21 mouse cellular contexts compared by ENCODE assay signal in the genomic region with DNA sequence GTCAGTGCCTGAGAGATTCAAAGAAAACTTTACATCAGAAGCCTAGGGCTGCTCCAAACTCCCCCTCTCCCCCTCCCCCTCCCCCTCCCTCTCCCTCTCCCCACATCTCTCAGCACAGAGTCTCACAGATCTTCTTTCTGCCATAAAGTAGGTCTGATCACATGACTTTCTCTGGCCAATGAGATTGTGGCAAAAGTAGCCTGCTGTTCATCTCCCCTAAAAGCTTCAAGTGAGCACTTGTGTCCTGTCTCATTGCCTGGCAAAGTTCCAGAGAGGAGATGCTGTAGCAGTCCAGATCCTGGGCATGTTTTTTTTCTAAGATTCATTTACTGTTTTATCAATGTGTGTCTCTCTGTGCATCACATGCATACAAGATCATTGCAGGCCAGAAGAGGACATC.
DNase-seq lines count a peak whose midpoint lies in the region; ATAC-seq and TF ChIP-seq lines count a peak whose summit lies in the region.
"Had no signal": no experiment of that assay in that cellular context is flagged by ENCODE, and none has a peak within 500 bp of the region (broad histone marks: within the 10 kb centered on the region; RNA-seq: fewer than 3 reads in every experiment).

No protein-coding gene starts in this region.

- no peak overlapping the region for H3K27ac ChIP-seq in heart, embryonic 12.5 days (ENCODE audit: poor library complexity, severe bottlenecking)
- no peak overlapping the region for H3K27ac ChIP-seq in heart, embryonic 11.5 days (ENCODE audit: low read depth, low read length)
- no peak overlapping the region for H3K27ac ChIP-seq in stomach, embryonic 14.5 days (ENCODE audit: low read length)
- no peak overlapping the region for H3K27ac ChIP-seq in stomach, postnatal 0 days (replicated peaks)
- H3K27ac ChIP-seq in embryonic facial prominence, embryonic 10.5 days (replicated peaks): no peak overlapping the region; the same call in 1 of the 2 replicates
- H3K27ac ChIP-seq: hindbrain, embryonic 10.5 days; kidney, postnatal 0 days; left cerebral cortex, adult 2 months; liver, embryonic 13.5 days had no signal

- no peaks in the 10 kb centered on the region for H3K9me3 ChIP-seq in heart, embryonic 12.5 days (replicated peaks)
- no peaks in the 10 kb centered on the region for H3K9me3 ChIP-seq in heart, embryonic 11.5 days (replicated peaks; ENCODE audit: control insufficient read depth, low read length)
- no peaks in the 10 kb centered on the region for H3K9me3 ChIP-seq in stomach, embryonic 14.5 days (ENCODE audit: control insufficient read depth, low read depth, low read length)
- no peaks in the 10 kb centered on the region for H3K9me3 ChIP-seq in stomach, postnatal 0 days (ENCODE audit: control insufficient read depth, low read length)
- no peaks in the 10 kb centered on the region for H3K9me3 ChIP-seq in embryonic facial prominence, embryonic 10.5 days
- H3K9me3 ChIP-seq: hindbrain, embryonic 10.5 days; liver, embryonic 13.5 days had no signal

- H3K36me3 ChIP-seq in heart, embryonic 12.5 days: no peaks in the 10 kb centered on the region
- no peaks in the 10 kb centered on the region for H3K36me3 ChIP-seq in heart, embryonic 11.5 days (ENCODE audit: control insufficient read depth, insufficient read depth, low read length)
- H3K36me3 ChIP-seq in stomach, embryonic 14.5 days (ENCODE audit: control insufficient read depth, insufficient read depth, low read length): no peaks in the 10 kb centered on the region
- H3K36me3 ChIP-seq in stomach, postnatal 0 days (ENCODE audit: control insufficient read depth, insufficient read depth, low read length): no peaks in the 10 kb centered on the region
- H3K36me3 ChIP-seq in embryonic facial prominence, embryonic 10.5 days (replicated peaks): no peaks in the 10 kb centered on the region
- H3K36me3 ChIP-seq: hindbrain, embryonic 10.5 days; liver, embryonic 13.5 days had no signal

- no peak overlapping the region for H3K4me2 ChIP-seq in heart, embryonic 12.5 days
- no peak overlapping the region for H3K4me2 ChIP-seq in heart, embryonic 11.5 days
- H3K4me2 ChIP-seq in stomach, embryonic 14.5 days (replicated peaks; ENCODE audit: low read depth, low read length): no peak overlapping the region
- no peak overlapping the region for H3K4me2 ChIP-seq in stomach, postnatal 0 days (replicated peaks; ENCODE audit: low read depth)
- H3K4me2 ChIP-seq: liver, embryonic 13.5 days had no signal

- peak; percentile 39; the same call in 1 of the 2 replicates for ATAC-seq in heart, embryonic 12.5 days (ENCODE audit: insufficient number of reproducible peaks, low FRiP score)
- ATAC-seq in heart, embryonic 11.5 days (replicated peaks; ENCODE audit: insufficient number of reproducible peaks, low FRiP score, low TSS enrichment): no peak
- peak; percentile 42; the same call in 1 of the 2 replicates for ATAC-seq in stomach, embryonic 14.5 days (ENCODE audit: insufficient number of reproducible peaks, insufficient read depth, low FRiP score, low read depth)
- ATAC-seq in stomach, postnatal 0 days (ENCODE audit: low FRiP score, low TSS enrichment): no peak
- ATAC-seq: hindbrain, embryonic 16.5 days had no signal

- H3K4me3 ChIP-seq in heart, embryonic 12.5 days: no peak overlapping the region
- no peak overlapping the region for H3K4me3 ChIP-seq in heart, embryonic 11.5 days (ENCODE audit: low read depth, low read length)
- H3K4me3 ChIP-seq in stomach, embryonic 14.5 days (ENCODE audit: low read depth, low read length): no peak overlapping the region
- H3K4me3 ChIP-seq in stomach, postnatal 0 days (ENCODE audit: low read depth, low read length): no peak overlapping the region
- no peak overlapping the region for H3K4me3 ChIP-seq in embryonic facial prominence, embryonic 10.5 days
- H3K4me3 ChIP-seq: hindbrain, embryonic 10.5 days; left cerebral cortex, adult 2 months; liver, embryonic 13.5 days; megakaryocyte, embryonic 14.5 days had no signal

- no peak for TF ChIP-seq CTCF in stomach, postnatal 0 days (IDR thresholded peaks at IDR 0.05; ENCODE audit: low read depth)

- TF ChIP-seq EP300 in stomach, postnatal 0 days (optimal IDR thresholded peaks at IDR 0.05): no peak

- peaks cover 14% of the 10 kb centered on the region; the same call in 1 of the 2 replicates for H3K27me3 ChIP-seq in heart, embryonic 12.5 days (replicated peaks)
- H3K27me3 ChIP-seq in heart, embryonic 11.5 days (ENCODE audit: control insufficient read depth, insufficient read depth, low read length): no peaks in the 10 kb centered on the region
- no peaks in the 10 kb centered on the region for H3K27me3 ChIP-seq in stomach, embryonic 14.5 days (ENCODE audit: control insufficient read depth, insufficient read depth, low read length)
- no peaks in the 10 kb centered on the region for H3K27me3 ChIP-seq in stomach, postnatal 0 days (ENCODE audit: control insufficient read depth, insufficient read depth, low read length)
- peaks cover 18% of the 10 kb centered on the region; the same call in 1 of the 2 replicates for H3K27me3 ChIP-seq in embryonic facial prominence, embryonic 10.5 days (replicated peaks; ENCODE audit: low read depth, poor library complexity, severe bottlenecking)
- H3K27me3 ChIP-seq: liver, embryonic 13.5 days; megakaryocyte, embryonic 14.5 days had no signal

- peaks cover 6% of the 10 kb centered on the region; the same call in 1 of the 2 replicates for H3K4me1 ChIP-seq in heart, embryonic 12.5 days (replicated peaks)
- peaks cover 3% of the 10 kb centered on the region; the same call in 1 of the 2 replicates for H3K4me1 ChIP-seq in heart, embryonic 11.5 days (ENCODE audit: control insufficient read depth, insufficient read depth, low read length)
- no peaks in the 10 kb centered on the region for H3K4me1 ChIP-seq in stomach, embryonic 14.5 days (ENCODE audit: control insufficient read depth, insufficient read depth, low read length)
- no peaks in the 10 kb centered on the region for H3K4me1 ChIP-seq in stomach, postnatal 0 days (replicated peaks; ENCODE audit: control insufficient read depth, insufficient read depth)
- H3K4me1 ChIP-seq in embryonic facial prominence, embryonic 10.5 days: peaks cover 8% of the 10 kb centered on the region; the same call in 1 of the 2 replicates
- H3K4me1 ChIP-seq: liver, embryonic 13.5 days; megakaryocyte, embryonic 14.5 days had no signal

- no peak for DNase-seq in stomach, postnatal 0 days (ENCODE audit: low spot score)
- DNase-seq in embryonic facial prominence, embryonic 10.5 days (ENCODE audit: low spot score): peak; percentile 34
- no peak for DNase-seq in ovary, postnatal 36 days (ENCODE audit: low spot score)
- no peak for DNase-seq in kidney, postnatal 4 days
- DNase-seq: adrenal gland, postnatal 36 days; B cell, adult 2 months; cerebellum, adult 11 months; cerebellum, adult 9-11 months; gastrocnemius, postnatal 25 days; kidney, adult 18-20 months; liver, embryonic 13.5 days; lung, adult 2 months; midbrain, embryonic 14.5 days had no signal

- H3K9ac ChIP-seq in heart, embryonic 12.5 days: no peak overlapping the region
- H3K9ac ChIP-seq in heart, embryonic 11.5 days (ENCODE audit: low read depth, low read length): no peak overlapping the region
- no peak overlapping the region for H3K9ac ChIP-seq in stomach, embryonic 14.5 days (replicated peaks; ENCODE audit: low read depth, low read length)
- H3K9ac ChIP-seq in stomach, postnatal 0 days (ENCODE audit: low read length): no peak overlapping the region
- H3K9ac ChIP-seq: liver, embryonic 13.5 days had no signal

Comparison
In these comparisons a context has a peak if more than half of its experiments do, and no peak if none do; other contexts are left out.
1. ATAC-seq: peak in heart, embryonic 12.5 days (single experiment) and stomach, embryonic 14.5 days (single experiment); none in heart, embryonic 11.5 days (single experiment) and stomach, postnatal 0 days (single experiment).